Mouse (Mus musculus) cerebellum, adult 2 months (tissue): ENCODE data around the gene Sptlc2. TPM values are rescaled to one million over a fixed set of nuclear protein-coding genes. Genes with fewer than 3 reads are reported as not detected.

Experiments
- DNase-seq, 2 experiments: peaks; one replicate each; pipeline ENCODE4 v3.0.0; 2021
- H3K27ac ChIP-seq: fragments of 200-500 bp; 2 replicates; pipeline ENCODE4 v1.5.1; 2012; ENCODE audit warnings: low read length, control low read depth, inconsistent platforms; ENCODE audit not compliant: insufficient read depth
- H3K27me3 ChIP-seq: fragments of 200-500 bp; 2 replicates; pipeline ENCODE4 v1.6.1; 2012; ENCODE audit warnings: inconsistent platforms, mild to moderate bottlenecking, low read length, moderate library complexity; ENCODE audit not compliant: control insufficient read depth, insufficient read depth
- H3K4me1 ChIP-seq: fragments of 200-500 bp; 2 replicates; pipeline ENCODE4 v1.6.1; 2011; ENCODE audit warnings: low read length; ENCODE audit not compliant: control insufficient read depth, insufficient read depth
- H3K4me3 ChIP-seq: fragments of 200-500 bp; replicated peaks from 2 replicates; pipeline ENCODE3; 2011; ENCODE audit warnings: mild to moderate bottlenecking, low read depth, low read length, control low read depth; ENCODE audit not compliant: insufficient read depth
- CTCF ChIP-seq: fragments of 200-500 bp; IDR thresholded peaks from 2 replicates; pipeline ENCODE4 v1.5.1; 2011; ENCODE audit warnings: low read depth, mild to moderate bottlenecking, control low read depth, low read length, moderate library complexity, borderline replicate concordance; ENCODE audit not compliant: insufficient read depth
- POLR2A ChIP-seq: fragments of 200-500 bp; IDR thresholded peaks from 2 replicates; pipeline ENCODE4 v1.6.1; 2011; ENCODE audit warnings: low read length, control low read depth, borderline replicate concordance; ENCODE audit not compliant: insufficient read depth
- WGBS: fragments of 180-500 bp; shearing (Covaris S2); methylation state at CpG from one replicate; pipeline ENCODE4 v1.1.7; 2018; 5-methylcytosine and 5-hydroxymethylcytosine counted together
- polyA plus RNA-seq: library from polyadenylated mRNA; depleted of rRNA; stranded (reverse); fragments of >200 nt; gene quantifications from 2 replicates; pipeline ENCODE4 v1.2.3, GENCODE M21; 2012

The Sptlc2 gene
- polyA plus RNA-seq, 1 experiment = 23.3 TPM

DNA sequence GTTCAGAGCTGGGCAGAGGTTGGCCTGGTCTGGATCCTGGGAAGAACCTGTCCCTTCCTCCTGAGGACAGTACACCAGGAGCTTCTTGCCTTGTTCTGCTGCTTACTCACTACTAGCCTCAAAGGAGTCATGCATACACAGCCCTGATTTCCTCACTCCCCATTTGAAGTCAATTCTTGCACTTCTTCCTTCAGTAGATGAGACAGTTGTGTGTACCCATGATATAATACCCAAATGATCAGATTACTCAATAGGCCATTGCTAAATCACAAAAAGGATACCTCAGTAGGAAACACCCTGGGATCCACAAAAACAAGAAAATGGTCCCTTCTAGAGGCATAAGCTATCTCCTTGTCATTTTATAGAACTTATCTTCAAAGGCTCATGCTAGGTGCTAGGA is 3.2 kb upstream of the Sptlc2 start:
- H3K27ac ChIP-seq = no peak overlapping the region
- no peak for DNase-seq
- no peaks in the 10 kb centered on the region; the same call in 1 of the 2 replicates for H3K4me1 ChIP-seq
- TF ChIP-seq CTCF (no peak), POLR2A (no peak)
- H3K27me3 ChIP-seq = no peaks in the 10 kb centered on the region
- H3K4me3 ChIP-seq = no peak overlapping the region

DNA sequence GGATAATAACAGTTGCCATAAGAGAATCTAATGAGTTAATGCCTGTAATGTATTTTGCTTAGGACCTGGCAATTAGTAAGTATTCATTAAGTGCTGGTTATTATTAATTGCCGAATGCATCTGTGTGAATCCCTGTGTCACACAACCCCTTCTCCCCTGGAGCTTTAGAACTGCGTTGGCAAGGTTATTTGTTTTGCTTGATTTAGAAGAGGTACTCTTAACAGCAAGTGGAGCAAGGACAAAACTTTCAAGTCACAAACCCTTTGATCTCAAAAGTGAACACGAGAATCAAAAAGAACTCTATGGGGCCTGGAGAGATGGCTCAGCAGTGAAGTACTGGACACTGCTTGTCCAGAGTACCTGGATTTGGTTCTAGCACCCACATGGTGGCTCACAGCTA is 1.1 kb upstream of the Sptlc2 start:
- TF ChIP-seq POLR2A (no peak), CTCF (no peak)
- no peaks in the 10 kb centered on the region for H3K27me3 ChIP-seq
- WGBS = 79% methylated on average over 3 of the region's 3 CpGs
- H3K27ac ChIP-seq = no peak overlapping the region
- DNase-seq = no peak
- H3K4me1 ChIP-seq = peaks cover 3% of the 10 kb centered on the region; the same call in 1 of the 2 replicates
- H3K4me3 ChIP-seq = no peak overlapping the region

DNA sequence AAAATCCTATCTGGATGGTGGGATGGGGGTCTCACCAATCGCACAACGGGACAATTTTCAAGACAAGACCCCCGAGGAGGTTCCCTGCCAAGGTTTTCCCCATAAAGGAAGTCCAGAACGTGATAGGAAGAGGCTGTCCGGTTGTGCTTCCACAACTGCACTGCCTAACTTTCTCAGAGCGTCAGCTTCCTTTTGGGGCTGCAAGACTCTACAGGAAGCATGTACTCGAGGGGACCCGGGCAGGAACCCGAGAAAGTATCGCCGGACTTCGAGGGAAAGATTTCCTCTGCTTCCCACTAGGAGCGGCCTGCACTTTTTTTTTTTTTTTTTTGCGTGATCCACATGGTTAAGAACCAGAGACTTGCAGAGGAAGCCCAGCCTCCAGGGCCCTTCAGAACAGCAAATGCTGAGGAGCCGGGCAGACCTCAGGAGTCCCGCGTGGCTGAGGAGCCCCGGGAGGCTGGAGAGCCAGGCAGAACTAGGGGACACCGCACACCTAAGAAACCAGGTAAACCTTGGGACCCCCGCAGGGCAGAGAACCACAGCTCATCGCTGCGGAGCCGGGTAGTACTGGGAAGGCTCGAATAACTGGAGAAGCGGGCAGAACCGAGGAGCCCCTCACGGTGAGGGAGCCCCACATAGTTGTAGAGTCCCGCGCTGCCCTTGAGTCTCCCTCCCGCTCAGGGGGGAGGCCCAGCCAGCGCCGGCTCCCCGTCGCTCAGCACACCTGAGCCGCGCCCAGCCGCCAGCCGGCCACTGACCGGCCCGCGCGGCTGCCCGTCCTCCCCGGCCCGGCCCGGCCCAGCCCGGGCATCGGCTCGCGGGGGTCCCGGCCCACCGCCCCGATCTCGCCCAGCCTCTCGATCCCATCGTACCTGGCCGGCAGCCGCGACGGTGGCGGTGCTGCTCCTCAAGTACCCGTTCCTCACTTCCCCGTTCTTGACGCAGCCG is 709 bp downstream of the Sptlc2 start:
- no peaks in the 10 kb centered on the region for H3K27me3 ChIP-seq
- H3K27ac ChIP-seq = peak overlapping the region; percentile 71
- under 1% methylated on average over 60 of the region's 65 CpGs for WGBS
- TF ChIP-seq CTCF = no peak
- peaks cover 3% of the 10 kb centered on the region; the same call in 1 of the 2 replicates for H3K4me1 ChIP-seq
- peak; percentile 52 to 63 for DNase-seq
- peak overlapping the region; percentile 81 for H3K4me3 ChIP-seq

DNA sequence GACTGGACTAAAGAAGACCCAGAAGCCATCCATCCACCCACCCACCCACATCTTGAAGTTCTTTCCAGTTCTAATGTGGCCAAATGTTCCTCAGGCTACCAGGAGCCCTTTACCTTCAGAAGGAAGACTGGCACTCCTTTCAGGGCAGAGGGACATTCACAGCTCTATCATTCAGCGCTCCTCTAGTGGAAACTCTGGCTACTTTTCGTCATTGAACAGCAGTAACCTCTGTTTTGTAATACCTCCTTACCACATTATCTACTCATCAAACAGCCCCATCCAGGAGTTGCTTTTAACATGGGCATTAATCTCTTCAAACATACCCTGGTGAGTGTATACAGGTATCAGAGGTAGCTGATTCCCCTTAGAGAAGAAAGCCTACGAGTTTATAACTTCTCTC is 3.1 kb downstream of the Sptlc2 start:
- Histone ChIP-seq H3K27me3 (no peaks in the 10 kb centered on the region), H3K4me3 (no peak overlapping the region), H3K4me1 (peaks cover 3% of the 10 kb centered on the region; the same call in 1 of the 2 replicates), H3K27ac (no peak overlapping the region)
- TF ChIP-seq POLR2A (no peak), CTCF (no peak)
- DNase-seq = no peak
- 88% methylated on average over 3 of the region's 3 CpGs for WGBS

DNA sequence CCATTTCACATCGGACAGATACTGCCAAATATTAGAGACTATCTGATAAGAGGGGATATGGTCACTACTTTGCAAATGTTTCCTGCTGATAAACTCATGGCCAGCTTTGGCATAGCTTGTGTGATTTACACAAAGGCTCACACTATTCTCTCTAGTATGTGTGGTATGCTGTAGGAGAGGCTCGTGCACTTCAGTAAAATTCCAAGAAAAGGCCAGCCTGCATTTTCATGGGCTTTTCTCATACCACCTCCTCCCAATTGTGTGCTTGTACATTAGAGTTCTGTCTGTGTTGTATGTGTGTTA is 6.8 kb downstream of the Sptlc2 start:
- no peak for DNase-seq
- WGBS = 70% methylated on average over 2 of the region's 2 CpGs
- no peak overlapping the region for H3K4me3 ChIP-seq

DNA sequence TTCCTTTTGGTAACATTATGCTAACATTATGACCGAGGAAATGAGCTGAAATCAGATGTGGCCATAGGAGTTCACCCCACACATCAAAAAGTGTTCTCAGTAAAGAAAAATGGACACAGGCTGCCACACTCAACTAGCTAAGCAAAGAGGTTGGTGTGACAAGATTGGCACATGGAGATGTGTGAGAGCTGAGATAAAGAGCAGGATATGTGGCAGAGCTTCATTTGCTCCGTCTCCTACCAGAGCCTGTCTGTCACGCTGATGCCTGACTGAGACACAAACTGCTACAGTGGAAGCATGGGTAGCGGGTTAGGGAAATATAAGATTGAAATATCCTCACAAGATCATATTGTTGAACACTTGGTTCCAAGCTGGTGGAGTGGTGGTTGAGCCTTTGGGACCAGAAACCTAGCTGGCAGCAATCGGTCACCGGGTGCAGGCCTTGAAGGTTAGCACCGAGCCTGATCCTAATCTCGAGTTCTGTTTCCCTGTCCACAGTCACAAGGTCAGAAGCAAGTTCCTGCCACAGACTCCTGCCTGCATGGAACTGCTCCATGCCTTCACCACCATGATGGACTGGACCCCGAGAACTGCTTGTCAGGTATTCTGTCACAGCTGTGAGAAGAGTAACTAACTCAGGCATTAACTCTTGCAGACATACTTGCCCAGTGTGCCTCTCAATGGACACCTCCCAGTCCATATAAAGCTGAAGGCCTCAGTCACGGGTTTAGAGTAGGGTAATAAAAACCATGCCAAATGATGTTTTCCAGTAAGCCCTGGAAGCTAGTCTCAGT is 7.4 kb downstream of the Sptlc2 start:
- no peak overlapping the region for H3K27ac ChIP-seq
- H3K4me3 ChIP-seq = no peak overlapping the region
- H3K4me1 ChIP-seq = no peaks in the 10 kb centered on the region
- TF ChIP-seq CTCF (no peak), POLR2A (no peak)
- 89% methylated on average over 10 of the region's 10 CpGs for WGBS
- DNase-seq = no peak
- no peaks in the 10 kb centered on the region for H3K27me3 ChIP-seq

More for the DNA sequence above, 6.8 kb downstream of the Sptlc2 start:
- H3K27ac ChIP-seq = no peak overlapping the region
- no peaks in the 10 kb centered on the region for H3K27me3 ChIP-seq
- peaks cover 3% of the 10 kb centered on the region; the same call in 1 of the 2 replicates for H3K4me1 ChIP-seq
- no peak for TF ChIP-seq CTCF
- TF ChIP-seq POLR2A = no peak

DNA sequence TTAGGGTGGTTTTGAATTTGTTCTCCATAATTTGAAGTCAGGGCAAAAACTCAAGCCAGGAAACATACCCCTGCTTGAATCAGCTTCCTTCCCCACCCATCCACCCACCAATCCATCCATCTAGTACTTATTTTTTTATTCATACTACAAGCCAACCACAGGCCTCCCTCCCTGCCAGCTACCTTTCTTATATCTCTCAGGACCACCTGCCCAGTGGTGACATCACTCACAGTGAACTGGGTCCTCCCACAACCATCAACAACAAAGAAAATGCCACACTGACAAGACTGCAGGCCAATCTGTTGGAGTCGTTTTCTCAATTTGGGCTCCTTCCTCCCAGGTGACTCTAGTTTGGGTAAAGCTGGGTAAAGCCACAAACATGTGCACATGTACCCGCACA is 8.7 kb downstream of the Sptlc2 start:
- H3K27me3 ChIP-seq = no peaks in the 10 kb centered on the region

More for the DNA sequence above, 8.7 kb downstream of the Sptlc2 start:
- Histone ChIP-seq H3K27ac (no peak overlapping the region), H3K4me3 (no peak overlapping the region), H3K4me1 (no peaks in the 10 kb centered on the region)
- no peak for DNase-seq
- 86% methylated on average over 2 of the region's 2 CpGs for WGBS
- TF ChIP-seq CTCF (no peak), POLR2A (no peak)
